Mouse (Mus musculus) adrenal gland, adult 8-10 months (tissue): Measurements from ENCODE around the gene Prrc2b. TPM values are rescaled to one million over a fixed set of nuclear protein-coding genes. Genes with fewer than 3 reads are reported as not detected.

Experiments used
- DNase-seq: peaks from one replicate; pipeline ENCODE4 v3.0.0; 2022
- total RNA-seq, 4 experiments: library from RNA; stranded (reverse); gene quantifications; 2 replicates each; pipeline ENCODE4 v1.2.4; 2022

Prrc2b gene
- 100 to 1,000 TPM; 140 to 182 (median 166) TPM for total RNA-seq

GRCm38 (mm10) chr2:32150924-32151659, at the start of gene Prrc2b:
TSS of gene Prrc2b (plus strand) at chr2:32151082.
- DNase-seq = no peak

- no peak for DNase-seq
Observed at GRCm38 (mm10) chr2:32102944-32103343, 47.9 kb upstream of the Prrc2b start.

GRCm38 (mm10) chr2:32103557-32103956, 47.3 kb upstream of the Prrc2b start:
- DNase-seq = no peak

GRCm38 (mm10) chr2:32104122-32104521, 46.8 kb upstream of the Prrc2b start:
- no peak for DNase-seq

GRCm38 (mm10) chr2:32105117-32105913, 45.6 kb upstream of the Prrc2b start:
- no peak for DNase-seq

- no peak for DNase-seq
Observed at GRCm38 (mm10) chr2:32105930-32106329, 45.0 kb upstream of the Prrc2b start.

- no peak for DNase-seq
Observed at GRCm38 (mm10) chr2:32111268-32111667, 39.6 kb upstream of the Prrc2b start.

- no peak for DNase-seq
Observed at GRCm38 (mm10) chr2:32112548-32112947, 38.3 kb upstream of the Prrc2b start.

- DNase-seq = no peak
Observed at GRCm38 (mm10) chr2:32115851-32116268, 35.0 kb upstream of the Prrc2b start.

- no peak for DNase-seq
Observed at GRCm38 (mm10) chr2:32119802-32120750, 30.8 kb upstream of the Prrc2b start.

GRCm38 (mm10) chr2:32121150-32121549, 29.7 kb upstream of the Prrc2b start:
- DNase-seq = no peak

- DNase-seq = no peak
Observed at GRCm38 (mm10) chr2:32121785-32122184, 29.1 kb upstream of the Prrc2b start.

- no peak for DNase-seq
Observed at GRCm38 (mm10) chr2:32127653-32128535, 23.0 kb upstream of the Prrc2b start.

- no peak for DNase-seq
Observed at GRCm38 (mm10) chr2:32128536-32128841, 22.4 kb upstream of the Prrc2b start.

- DNase-seq = no peak
Observed at GRCm38 (mm10) chr2:32129383-32130074, 21.4 kb upstream of the Prrc2b start.

- DNase-seq = no peak
Observed at GRCm38 (mm10) chr2:32130435-32130834, 20.4 kb upstream of the Prrc2b start.

- DNase-seq = no peak
Observed at GRCm38 (mm10) chr2:32131205-32131834, 19.6 kb upstream of the Prrc2b start.

GRCm38 (mm10) chr2:32131866-32132566, 18.9 kb upstream of the Prrc2b start:
- DNase-seq = no peak

- no peak for DNase-seq
Observed at GRCm38 (mm10) chr2:32132567-32132992, 18.3 kb upstream of the Prrc2b start.

GRCm38 (mm10) chr2:32134039-32134438, 16.8 kb upstream of the Prrc2b start:
- peak; percentile 77 for DNase-seq
